Mouse (Mus musculus): Measurements from ENCODE around the gene Emc3. TPM values are rescaled to one million over a fixed set of nuclear protein-coding genes. Genes with fewer than 3 reads are reported as not detected.

Gene Emc3
- total RNA-seq (2023), result 10 to 100 TPM; 41.9 to 44.7 TPM

DNA sequence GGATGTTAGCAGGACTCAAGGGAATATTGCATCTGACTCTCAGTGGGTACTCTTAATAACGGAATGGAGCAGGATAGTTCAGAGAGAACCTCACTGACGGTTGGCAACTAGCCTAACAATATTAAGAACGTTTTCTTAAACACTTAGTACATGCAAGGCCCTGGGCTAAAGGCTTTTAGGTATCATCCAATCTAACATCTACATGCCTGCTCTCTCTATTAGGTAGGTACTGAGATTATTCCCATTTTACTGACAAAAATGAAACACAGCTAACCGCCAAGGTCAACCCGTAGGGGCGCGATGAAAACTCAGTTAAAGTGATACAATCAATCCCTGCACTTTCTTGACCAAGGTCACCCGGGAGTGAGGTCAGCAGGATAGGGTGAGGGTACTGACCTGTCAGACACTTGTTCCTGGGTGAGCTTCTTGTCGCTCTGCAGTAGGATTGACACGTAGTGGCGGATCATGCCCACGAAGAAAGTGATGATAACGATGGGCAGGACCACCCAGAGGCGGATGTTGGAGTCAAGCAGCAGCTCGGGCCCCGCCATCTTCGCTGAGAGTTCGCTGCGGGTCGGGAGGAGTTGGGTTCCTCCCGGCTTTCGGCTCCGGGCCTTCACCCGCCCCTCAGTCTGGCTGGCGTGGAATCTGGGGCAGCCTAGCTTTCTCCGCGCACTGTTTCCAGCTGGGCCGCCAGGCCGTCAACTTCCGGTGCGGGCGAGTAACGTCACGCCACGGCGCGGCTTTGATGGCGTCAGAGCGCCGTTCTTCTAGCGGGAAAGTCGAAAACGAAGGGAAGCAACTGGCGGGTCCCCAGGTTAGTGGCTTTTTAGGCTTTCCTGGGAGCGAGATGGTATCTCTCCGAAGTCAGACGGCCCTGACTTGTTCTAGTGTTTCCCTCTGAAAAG lies at the start of gene Emc3, which contains the start of gene Fancd2:
Gene Emc3 (minus strand): TSS at position 721 of the 908 bp plus-strand sequence.
Gene Fancd2 (plus strand): TSS at position 751 of the 908 bp plus-strand sequence.

GRCm38 (mm10) chr6:113501388-113502084 lies 29.9 kb downstream of the Emc3 start, which contains the start of gene Prrt3:
Gene Prrt3, minus strand, starts transcription at chr6:113501931.

DNA sequence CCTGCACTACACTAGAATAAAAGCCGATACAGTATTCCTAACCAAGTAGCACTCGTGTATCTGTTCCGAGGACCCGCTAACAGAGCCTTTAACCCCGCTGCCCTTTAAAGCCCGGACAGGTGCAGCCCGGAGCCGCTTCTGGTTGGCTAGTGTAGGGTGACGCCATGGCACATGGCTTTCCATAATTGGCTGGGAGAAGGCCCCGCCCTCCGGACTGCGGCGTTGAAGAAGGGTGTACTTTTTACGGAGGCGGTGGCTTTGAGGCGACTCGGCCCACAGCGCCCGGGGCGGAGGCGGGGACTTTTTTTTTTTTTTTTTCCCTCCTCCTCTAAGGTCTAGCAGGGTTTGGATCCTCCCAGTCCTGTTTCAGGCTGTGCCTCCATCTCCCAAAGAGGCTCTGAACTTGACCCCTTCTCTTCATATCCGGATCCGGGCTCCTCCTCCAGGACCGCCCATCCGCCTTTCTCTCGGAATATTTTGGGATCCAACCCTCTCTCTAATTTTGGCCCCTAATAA lies 48.3 kb downstream of the Emc3 start, which contains the start of gene Creld1:
Gene Creld1 (plus strand): TSS at position 198 of the 516 bp plus-strand sequence.

DNA sequence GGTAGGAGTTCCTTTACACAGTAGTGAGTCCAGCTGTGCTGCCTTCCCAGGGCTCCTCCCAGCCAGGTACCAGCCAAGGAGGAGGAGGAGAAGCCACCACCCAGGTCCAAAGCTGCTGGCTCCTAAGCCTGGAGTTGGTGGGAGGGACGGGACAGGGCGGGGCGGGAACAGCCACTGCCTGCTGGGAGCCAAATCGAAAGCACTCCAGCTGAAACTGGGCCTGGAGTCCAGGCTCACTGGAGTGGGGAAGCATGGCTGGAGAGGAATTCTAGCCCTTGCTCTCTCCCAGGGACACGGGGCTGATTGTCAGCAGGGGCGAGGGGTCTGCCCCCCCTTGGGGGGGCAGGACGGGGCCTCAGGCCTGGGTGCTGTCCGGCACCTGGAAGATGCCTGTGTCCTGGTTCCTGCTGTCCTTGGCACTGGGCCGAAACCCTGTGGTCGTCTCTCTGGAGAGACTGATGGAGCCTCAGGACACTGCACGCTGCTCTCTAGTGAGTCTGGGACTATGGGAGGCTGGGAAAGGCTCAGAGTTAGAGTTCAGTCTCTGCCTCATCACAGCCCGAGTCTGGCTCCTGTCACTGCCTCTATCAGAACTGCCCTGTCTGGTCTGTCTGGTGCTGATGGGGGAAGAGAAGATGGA lies 60.0 kb downstream of the Emc3 start, which contains the start of gene Il17rc:
Gene Il17rc (plus strand): TSS at position 131 of the 640 bp plus-strand sequence.

Other genes with a start within 250 kb of the Emc3 start
- gene Cpne9, start 249.3 kb downstream of the Emc3 start, total RNA-seq (2023), result 1 to 10 TPM in 1 of 2 experiments, under 1 TPM in 1; 0.79 to 2.4 TPM
- 10 to 100 TPM; 82.6 to 87.5 TPM for gene Brpf1, start 224.5 kb downstream of the Emc3 start, total RNA-seq (2023)
- 10 to 100 TPM in 1 of 2 experiments, 1 to 10 TPM in 1; 9.6 to 11.3 TPM for gene Ogg1, start 204.7 kb downstream of the Emc3 start, total RNA-seq (2023)
- 10 to 100 TPM; 28.1 to 30.0 TPM for gene Camk1, start 187.7 kb downstream of the Emc3 start, total RNA-seq (2023)
- 10 to 100 TPM; 24.7 to 26.8 TPM for gene Tada3, start 153.8 kb downstream of the Emc3 start, total RNA-seq (2023)
- gene Arpc4, start 153.5 kb downstream of the Emc3 start, total RNA-seq (2023), result 100 to 1,000 TPM; 463 to 492 TPM
- gene Ttll3, start 142.4 kb downstream of the Emc3 start, total RNA-seq (2023), result 10 to 100 TPM; 35.3 to 42.1 TPM
- 1 to 10 TPM; 1.6 to 3.6 TPM for gene Rpusd3, start 112.3 kb downstream of the Emc3 start, total RNA-seq (2023)
- not detected for gene Cidec, start 95.9 kb downstream of the Emc3 start, total RNA-seq (2023)
- 10 to 100 TPM; 11.7 to 12.2 TPM for gene Jagn1, start 89.1 kb downstream of the Emc3 start, total RNA-seq (2023)
- gene Il17re, start 73.2 kb downstream of the Emc3 start, total RNA-seq (2023), result not detected
- not detected for gene Il17rc, start 60.2 kb downstream of the Emc3 start, total RNA-seq (2023)
- 1 to 10 TPM; 2.2 to 2.3 TPM for gene Creld1, start 48.4 kb downstream of the Emc3 start, total RNA-seq (2023)
- gene Prrt3, start 29.7 kb downstream of the Emc3 start, total RNA-seq (2023), result not detected
- gene Fancd2, start within 50 bp of the Emc3 start, total RNA-seq (2023), result 10 to 100 TPM; 15.0 to 22.8 TPM
- not detected for gene Fancd2os, start 69.1 kb upstream of the Emc3 start, total RNA-seq (2023)
- 100 to 1,000 TPM; 121 to 127 TPM for gene Brk1, start 73.1 kb upstream of the Emc3 start, total RNA-seq (2023)
- 10 to 100 TPM; 20.1 to 20.6 TPM for gene Vhl, start 92.3 kb upstream of the Emc3 start, total RNA-seq (2023)
- gene Irak2, start 106.8 kb upstream of the Emc3 start, total RNA-seq (2023), result 10 to 100 TPM; 81.4 to 91.1 TPM
- gene Tatdn2, start 165.4 kb upstream of the Emc3 start, total RNA-seq (2023), result 10 to 100 TPM; 76.4 to 77.2 TPM
- not detected for gene Ghrl, start 188.2 kb upstream of the Emc3 start, total RNA-seq (2023)
- gene Sec13, start 209.1 kb upstream of the Emc3 start, total RNA-seq (2023), result 10 to 100 TPM; 69.4 to 70.0 TPM

All from neutrophil, adult 83 days (primary cell).